Mouse (Mus musculus) thymus, adult 2 months (tissue): Measurements from ENCODE around the gene Scube3.

Source experiments
- CTCF ChIP-seq: fragments of 200-500 bp; IDR thresholded peaks from 2 replicates; pipeline ENCODE4 v1.5.1; 2012; ENCODE audit warnings: mild to moderate bottlenecking, control low read depth, low read length, moderate library complexity, borderline replicate concordance; ENCODE audit not compliant: control insufficient read depth, poor library complexity, insufficient read depth; ENCODE audit errors: extremely low read depth
- POLR2A ChIP-seq: fragments of 200-500 bp; IDR thresholded peaks from 2 replicates; pipeline ENCODE4 v1.6.1; 2012; ENCODE audit warnings: mild to moderate bottlenecking, low read length, control low read depth, moderate library complexity; ENCODE audit not compliant: control insufficient read depth, poor library complexity, insufficient read depth; ENCODE audit errors: extremely low read depth

- no peak for TF ChIP-seq POLR2A
- TF ChIP-seq CTCF: no peak
Measured at GRCm38 (mm10) chr17:28144241-28144640, 2.3 kb downstream of the Scube3 start.
